Mouse (Mus musculus) c-Kit-negative CD71-positive TER-119-positive erythroid progenitor cells, embryonic 14.5 days (primary cell): ENCODE results near the gene Krtap5-2.
"Not testable (repeated sequence)": the region's sequence is repeated elsewhere in the genome, so short reads cannot be mapped to it uniquely, and the experiment has no call there.

ENCODE experiments used
- DNase-seq: peaks from one replicate; pipeline ENCODE4 v3.0.0-alpha.2; 2013; ENCODE audit warnings: low read depth, low spot score

The Krtap5-2 gene

DNA sequence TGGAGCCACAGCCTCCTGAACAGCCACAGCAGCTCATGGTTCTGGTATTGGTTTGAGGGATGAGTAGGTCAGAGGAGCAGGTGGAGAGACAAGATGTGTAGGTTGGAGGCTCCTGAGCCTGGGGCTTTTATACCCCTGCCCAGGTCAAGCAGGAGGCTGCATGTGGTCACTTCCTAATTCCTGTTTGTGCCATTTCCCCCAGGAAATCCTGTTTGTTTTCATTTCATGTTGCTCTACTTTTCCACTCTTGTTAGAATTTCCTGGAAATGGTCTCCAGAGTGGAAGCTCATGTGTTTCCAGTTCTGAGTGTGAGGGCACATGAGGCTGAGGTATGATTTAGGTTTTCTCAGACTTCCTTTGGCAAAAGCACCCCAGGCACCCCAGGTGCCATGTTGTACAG is at the start of gene Krtap5-2:
TSS of gene Krtap5-2 (minus strand) at position 101 of the 400 bp plus-strand sequence.
- DNase-seq, result not testable (repeated sequence)

DNA sequence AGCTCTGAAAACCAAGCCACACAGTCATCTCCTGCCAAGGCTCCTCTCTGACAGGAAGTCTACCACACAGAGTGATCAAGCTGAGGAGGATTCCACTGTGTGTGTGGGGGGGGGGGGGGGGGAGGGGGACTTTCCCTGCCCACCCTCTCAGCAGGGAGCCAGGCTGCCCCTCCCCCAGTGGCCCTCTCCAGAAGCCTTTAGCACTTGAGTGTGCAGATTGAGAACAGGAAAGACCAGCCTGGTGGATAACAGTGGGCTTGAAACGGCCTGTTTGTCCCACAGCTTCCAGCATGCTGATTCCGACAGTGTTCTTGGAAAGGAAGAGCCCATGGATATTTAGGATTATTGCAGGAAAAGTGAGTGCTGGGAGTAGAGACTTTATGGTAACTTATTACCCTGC is 48.7 kb upstream of the Krtap5-2 start:
- no peak for DNase-seq

DNA sequence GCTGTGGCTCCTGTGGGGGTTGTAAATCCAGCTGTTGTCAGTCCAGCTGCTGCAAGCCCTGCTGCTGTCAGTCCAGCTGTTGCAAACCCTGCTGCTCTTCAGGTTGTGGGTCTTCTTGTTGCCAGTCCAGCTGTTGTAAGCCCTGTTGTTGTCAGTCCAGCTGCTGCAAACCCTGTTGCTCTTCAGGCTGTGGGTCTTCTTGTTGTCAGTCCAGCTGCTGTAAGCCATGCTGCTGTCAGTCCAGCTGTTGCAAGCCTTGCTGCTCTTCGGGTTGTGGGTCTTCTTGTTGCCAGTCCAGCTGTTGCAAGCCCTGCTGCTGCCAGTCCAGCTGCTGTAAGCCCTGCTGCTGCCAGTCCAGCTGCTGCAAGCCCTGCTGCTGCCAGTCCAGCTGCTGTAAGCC is 36.3 kb upstream of the Krtap5-2 start:
- DNase-seq, result not testable (repeated sequence)

GRCm38 (mm10) chr7:142211559-142211958 is 35.8 kb upstream of the Krtap5-2 start, which contains the start of gene Gm7579:
Gene Gm7579, plus strand, starts transcription at chr7:142211859.
- DNase-seq, result no peak

GRCm38 (mm10) chr7:142206891-142207290 is 31.1 kb upstream of the Krtap5-2 start:
- DNase-seq, result not testable (repeated sequence)

- no peak for DNase-seq
Observed at GRCm38 (mm10) chr7:142205488-142205887, 29.7 kb upstream of the Krtap5-2 start.

GRCm38 (mm10) chr7:142201064-142201463 is 25.3 kb upstream of the Krtap5-2 start, which contains the start of gene Krtap5-3:
Gene Krtap5-3, plus strand, starts transcription at chr7:142201364.
- no peak for DNase-seq

GRCm38 (mm10) chr7:142198748-142199147 is 22.9 kb upstream of the Krtap5-2 start:
- no peak for DNase-seq

DNA sequence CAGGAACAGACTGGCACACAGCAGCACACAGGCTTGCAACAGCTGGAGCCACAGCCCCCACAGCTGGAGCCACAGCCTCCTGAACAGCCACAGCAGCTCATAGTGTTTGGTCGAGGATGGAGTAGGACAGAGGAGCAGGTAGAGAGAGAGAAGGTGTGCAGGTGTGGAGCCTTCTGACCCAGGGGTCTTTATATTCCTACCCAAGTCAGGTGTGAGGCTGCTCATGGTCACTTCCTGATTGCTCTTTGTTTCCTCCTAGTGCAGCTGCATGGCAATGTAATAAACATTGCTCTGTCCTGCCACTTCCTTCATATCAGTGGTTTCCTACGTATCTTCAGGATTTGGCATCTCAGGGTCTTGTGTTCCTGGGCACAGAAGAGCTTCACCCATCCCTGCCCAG is 14.5 kb upstream of the Krtap5-2 start, which contains the start of gene Gm10153:
TSS of gene Gm10153 (minus strand) at position 101 of the 400 bp plus-strand sequence.
- DNase-seq, result no peak

- DNase-seq, result no peak
Observed at GRCm38 (mm10) chr7:142188156-142188555, 12.4 kb upstream of the Krtap5-2 start.

DNA sequence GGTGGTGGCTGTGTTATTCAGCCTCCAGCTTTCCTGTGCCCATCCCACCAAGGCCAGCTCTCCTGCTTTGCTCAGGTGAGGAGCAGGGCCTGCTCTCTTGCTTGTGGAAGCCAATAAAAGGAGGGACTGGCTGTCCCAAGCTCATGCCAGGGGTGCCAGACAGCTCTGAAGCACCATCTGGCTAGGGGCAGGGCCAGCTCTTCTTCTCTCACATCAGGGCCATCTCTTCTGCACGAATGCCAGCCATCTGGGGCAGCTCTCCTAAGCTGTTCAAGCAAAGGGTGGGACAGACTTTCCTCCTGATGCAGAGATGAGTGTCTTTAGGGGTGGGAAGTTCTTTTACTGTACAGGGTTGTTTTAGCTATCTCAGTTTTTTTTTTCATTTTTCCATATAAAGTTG is 5.2 kb upstream of the Krtap5-2 start:
- no peak for DNase-seq

- no peak for DNase-seq
Observed at GRCm38 (mm10) chr7:142178685-142179084, 2.9 kb upstream of the Krtap5-2 start.

- peak; percentile 19 for DNase-seq
Observed at GRCm38 (mm10) chr7:142169836-142170235, 6.0 kb downstream of the Krtap5-2 start.

GRCm38 (mm10) chr7:142165639-142166038 is 10.2 kb downstream of the Krtap5-2 start, which contains the start of gene Gm4553:
Gene Gm4553, minus strand, starts transcription at chr7:142165739.
- DNase-seq, result not testable (repeated sequence)

DNA sequence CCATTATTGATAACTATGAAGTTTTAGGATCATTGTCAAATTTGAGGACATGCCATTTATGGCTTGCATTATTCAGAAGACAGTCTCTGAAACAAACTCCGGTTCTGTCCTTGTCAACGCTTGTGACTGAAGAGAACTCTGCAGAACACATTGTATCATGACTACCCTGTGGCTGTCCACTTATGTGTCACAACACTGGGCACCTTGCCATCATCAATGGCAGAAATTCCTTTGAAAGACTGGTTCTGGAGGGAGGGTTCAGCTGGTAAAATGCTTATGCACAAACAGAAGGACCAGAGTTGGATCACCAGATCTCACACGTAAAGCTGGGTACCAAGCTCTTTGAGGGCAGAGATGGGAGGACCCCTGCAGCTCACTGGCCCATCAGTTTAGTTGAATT is 16.4 kb downstream of the Krtap5-2 start:
- no peak for DNase-seq

DNA sequence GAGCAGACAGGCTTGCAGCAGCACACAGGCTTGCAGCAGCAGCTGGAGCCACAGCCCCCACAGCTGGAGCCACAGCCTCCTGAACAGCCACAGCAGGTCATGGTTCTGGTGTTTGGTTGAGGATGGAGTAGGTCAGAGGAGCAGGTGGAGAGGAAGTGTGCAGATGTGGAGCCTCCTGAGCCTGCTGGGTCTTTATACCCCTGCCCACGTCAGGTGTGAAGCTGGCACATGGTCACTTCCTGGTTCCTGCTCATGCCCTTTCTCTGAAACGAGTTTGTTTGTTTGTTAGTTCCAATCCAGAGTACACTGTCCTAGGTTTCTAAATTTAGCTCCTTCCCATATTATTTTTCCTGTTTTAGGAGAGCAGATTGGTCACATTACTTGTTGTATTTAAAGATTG is 18.8 kb downstream of the Krtap5-2 start, which contains the start of gene Gm29735:
TSS of gene Gm29735 (minus strand) at position 101 of the 400 bp plus-strand sequence.
- not testable (repeated sequence) for DNase-seq

- no peak for DNase-seq
Observed at GRCm38 (mm10) chr7:142155308-142155707, 20.5 kb downstream of the Krtap5-2 start.

DNA sequence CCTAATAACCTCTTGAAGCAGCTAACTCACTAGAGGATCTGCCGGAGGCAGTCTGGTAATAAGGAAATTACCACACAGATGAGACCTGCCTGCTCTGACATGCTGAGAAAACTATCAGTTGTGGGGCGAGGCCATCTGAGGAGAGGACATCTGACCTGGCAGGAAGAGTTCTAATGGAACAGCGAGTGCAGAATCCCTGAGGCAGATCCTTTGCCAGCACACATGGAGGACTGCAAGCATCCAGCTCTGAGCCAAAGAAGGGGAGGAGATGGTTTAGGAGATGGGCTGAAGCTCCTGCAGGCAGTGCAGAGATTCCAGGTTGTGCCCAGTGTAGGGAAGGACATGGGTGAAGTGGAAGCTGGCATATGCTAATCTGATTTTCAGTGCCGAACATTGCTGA is 23.6 kb downstream of the Krtap5-2 start:
- no peak for DNase-seq

- DNase-seq, result no peak
Observed at GRCm38 (mm10) chr7:142148633-142149032, 27.2 kb downstream of the Krtap5-2 start.

DNA sequence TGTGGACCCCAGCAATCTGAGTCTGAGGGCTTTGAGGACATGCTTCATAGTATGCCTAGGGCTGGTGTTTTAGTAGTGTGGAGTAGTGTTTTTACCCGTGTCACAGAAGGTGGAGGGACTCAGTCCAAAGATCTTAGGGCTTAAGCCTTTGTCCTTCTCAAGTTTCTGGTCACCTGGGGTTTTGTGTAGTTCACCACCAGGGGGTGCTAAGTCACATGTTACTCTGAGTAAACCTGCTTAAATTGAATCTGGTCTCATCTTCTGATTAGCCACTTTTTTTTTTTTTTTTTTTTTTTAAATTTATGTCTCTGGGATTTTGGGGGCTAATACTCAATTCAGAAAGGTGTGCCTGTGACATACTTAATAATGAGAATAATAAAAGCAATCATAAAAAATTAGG is 29.8 kb downstream of the Krtap5-2 start:
- peak; percentile 6 for DNase-seq

DNA sequence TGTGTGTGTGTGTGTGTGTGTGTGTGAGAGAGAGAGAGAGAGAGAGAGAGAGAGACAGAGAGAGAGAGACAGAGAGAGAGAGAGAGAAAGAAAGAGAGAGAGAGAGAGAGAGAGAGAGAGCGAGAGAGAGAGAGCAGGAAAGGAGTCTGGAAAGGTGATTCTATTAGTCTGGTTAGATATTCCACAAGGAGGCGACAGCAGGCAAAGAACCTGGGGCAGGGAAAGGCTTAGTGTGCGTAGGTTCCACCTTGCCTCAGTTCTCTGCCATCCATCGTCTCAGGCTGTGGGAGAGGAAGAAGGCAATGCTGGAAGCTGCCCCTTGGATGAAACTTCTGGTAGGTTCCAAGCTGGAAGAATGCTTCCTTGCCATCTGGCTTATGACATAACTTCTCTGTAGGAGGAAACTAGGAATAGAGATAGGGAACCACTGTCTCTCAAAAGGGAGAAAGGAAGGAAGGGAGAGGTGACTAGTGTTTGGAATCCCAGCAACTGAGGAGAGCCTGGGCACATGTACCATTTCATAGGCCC is 30.3 kb downstream of the Krtap5-2 start:
- DNase-seq, result no peak

- DNase-seq, result no peak
Observed at GRCm38 (mm10) chr7:142144507-142144906, 31.3 kb downstream of the Krtap5-2 start, which contains the start of gene Gm45337. Gene Gm45337, minus strand, starts transcription at chr7:142144607.

GRCm38 (mm10) chr7:142143506-142144010 is 32.2 kb downstream of the Krtap5-2 start:
- not testable (repeated sequence) for DNase-seq
